Mouse (Mus musculus) heart, embryonic 12.5 days (tissue): Measurements from ENCODE around the gene Pla2g10. TPM values are rescaled to one million over a fixed set of nuclear protein-coding genes. Genes with fewer than 3 reads are reported as not detected.
"Not testable (repeated sequence)": the region's sequence is repeated elsewhere in the genome, so short reads cannot be mapped to it uniquely, and the experiment has no call there.

Experiments used
- ATAC-seq: fragments of 200-750 bp; cut with Nextera tagmentation; 2 replicates; pipeline ENCODE4 v1.8.0; 2017; ENCODE audit warnings: moderate TSS enrichment, moderate library complexity; ENCODE audit not compliant: insufficient number of reproducible peaks, low FRiP score
- H3K27ac ChIP-seq: fragments of 300-500 bp; sonication (generic); 2 replicates; pipeline ENCODE4 v1.5.1; 2016; ENCODE audit warnings: mild to moderate bottlenecking, moderate library complexity; ENCODE audit not compliant: poor library complexity, severe bottlenecking
- H3K27me3 ChIP-seq: fragments of 300-500 bp; sonication (generic); replicated peaks from 2 replicates; pipeline ENCODE4 v1.6.1; 2016; ENCODE audit warnings: mild to moderate bottlenecking, moderate library complexity
- H3K36me3 ChIP-seq: fragments of 300-500 bp; sonication (generic); 2 replicates; pipeline ENCODE4 v1.6.1; 2016; ENCODE audit warnings: mild to moderate bottlenecking, moderate library complexity
- H3K4me1 ChIP-seq: fragments of 300-500 bp; sonication (generic); replicated peaks from 2 replicates; pipeline ENCODE4 v1.6.1; 2016; ENCODE audit warnings: mild to moderate bottlenecking
- H3K4me2 ChIP-seq: fragments of 300-500 bp; sonication (generic); 2 replicates; pipeline ENCODE4 v1.6.1; 2016; ENCODE audit warnings: mild to moderate bottlenecking, moderate library complexity
- H3K4me3 ChIP-seq: fragments of 300-500 bp; sonication (generic); 2 replicates; pipeline ENCODE4 v1.5.1; 2016; ENCODE audit warnings: mild to moderate bottlenecking
- H3K9ac ChIP-seq: fragments of 300-500 bp; sonication (generic); 2 replicates; pipeline ENCODE4 v1.6.1; 2016; ENCODE audit warnings: mild to moderate bottlenecking, moderate library complexity
- H3K9me3 ChIP-seq: fragments of 300-500 bp; sonication (generic); replicated peaks from 2 replicates; pipeline ENCODE4 v1.6.1; 2016; ENCODE audit warnings: mild to moderate bottlenecking, moderate library complexity
- WGBS: fragments of 180-500 bp; shearing (Covaris S2); methylation state at CpG from one replicate; pipeline ENCODE4 v1.1.7; 2016; 5-methylcytosine and 5-hydroxymethylcytosine counted together
- polyA plus RNA-seq: library from polyadenylated mRNA; unstranded; fragments of >200 nt; fragmentation: Nextera tagmentation; extraction: Ambion mirVana; gene quantifications from 2 replicates; pipeline ENCODE4 v1.2.1, GENCODE M21; 2016

Pla2g10 gene
- polyA plus RNA-seq = 0.18 TPM in 1 of 2 replicates, not detected in the other

DNA sequence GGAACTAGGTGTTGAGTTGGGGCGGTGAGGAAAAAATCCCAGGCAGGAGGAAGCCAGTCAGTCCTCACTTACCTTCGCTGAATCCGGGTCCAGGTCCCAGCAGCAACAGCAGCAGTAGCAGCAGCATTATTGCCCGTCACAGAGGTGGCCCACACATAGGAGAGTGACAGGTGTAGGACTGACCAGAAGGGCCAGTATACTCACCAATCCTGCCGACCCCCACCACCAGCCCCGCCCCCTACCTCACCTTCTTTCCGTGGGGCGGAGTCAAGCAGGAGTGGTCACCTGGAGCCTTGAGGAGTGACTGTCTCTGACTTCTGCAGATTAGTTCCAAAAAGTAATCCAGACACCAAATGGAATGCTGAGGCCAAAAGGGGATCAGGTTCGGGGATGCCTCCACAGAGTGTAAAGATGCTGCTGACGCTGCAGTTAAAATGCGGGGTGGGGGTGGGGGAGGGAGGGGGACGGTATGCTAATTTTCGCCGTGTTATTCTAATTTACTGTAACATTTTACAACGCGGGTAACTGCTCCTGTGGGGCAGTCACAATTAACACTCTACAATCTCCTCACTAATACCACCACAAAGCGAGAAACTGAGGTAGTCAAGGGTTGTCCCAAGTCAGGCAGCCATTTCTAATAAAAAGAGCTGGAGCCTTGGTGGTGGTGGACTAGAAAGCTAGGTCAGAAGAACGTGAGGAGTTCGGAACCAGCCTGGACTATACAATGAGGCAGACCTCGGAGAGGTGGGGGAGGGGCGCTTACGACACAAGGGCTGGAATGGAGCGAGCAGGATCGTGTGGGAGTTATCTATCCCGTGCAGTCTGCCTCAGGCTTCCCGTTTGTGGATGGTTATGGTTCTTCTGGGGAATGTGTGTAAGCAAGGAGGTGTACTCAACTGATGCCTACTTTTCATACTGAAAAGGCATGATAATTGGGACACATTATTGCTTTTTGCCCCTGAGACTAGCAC is at the start of gene Pla2g10:
TSS of gene Pla2g10 (minus strand) at position 699 of the 971 bp plus-strand sequence.
- H3K27me3 ChIP-seq = peaks cover 7% of the 10 kb centered on the region; the same call in 1 of the 2 replicates
- WGBS = 8% methylated on average over 26 of the region's 26 CpGs
- peaks cover 9% of the 10 kb centered on the region for H3K4me1 ChIP-seq
- H3K9ac ChIP-seq = no peak within 1 kb of the TSS
- no peaks in the 10 kb centered on the region for H3K36me3 ChIP-seq
- no peaks in the 10 kb centered on the region for H3K9me3 ChIP-seq
- H3K4me3 ChIP-seq = peak within 1 kb of the TSS; percentile 26
- no peak within 1 kb of the TSS for H3K27ac ChIP-seq
- 0 out of 2 replicates have a peak, but pooled peaks have one; percentile 22 for ATAC-seq
- H3K4me2 ChIP-seq = peak within 1 kb of the TSS; percentile 64

DNA sequence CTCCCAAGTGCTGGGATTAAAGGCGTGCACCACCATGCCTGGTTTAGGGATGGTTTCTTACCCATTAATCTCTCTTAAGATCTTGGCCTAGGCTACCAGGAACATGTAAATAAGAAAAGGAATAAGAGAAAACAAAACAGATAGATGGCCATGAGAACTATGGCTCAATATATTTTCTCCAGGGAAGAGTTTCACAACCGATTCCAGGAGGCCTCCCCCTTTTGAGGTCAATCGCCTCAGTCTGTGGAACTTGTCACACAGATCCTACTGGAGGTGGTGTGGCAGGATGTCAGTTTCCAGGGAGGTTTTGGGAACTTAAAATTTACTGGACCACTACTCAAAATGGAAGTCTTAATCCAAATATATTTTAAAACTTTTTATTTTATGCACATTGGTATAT is 43.9 kb upstream of the Pla2g10 start:
- not testable (repeated sequence) for H3K36me3 ChIP-seq, ATAC-seq, H3K4me1 ChIP-seq, H3K9ac ChIP-seq, H3K4me2 ChIP-seq, H3K4me3 ChIP-seq, H3K27ac ChIP-seq, H3K27me3 ChIP-seq
- WGBS = 81% methylated on average over 3 of the region's 3 CpGs
- peaks cover 17% of the 10 kb centered on the region for H3K9me3 ChIP-seq

DNA sequence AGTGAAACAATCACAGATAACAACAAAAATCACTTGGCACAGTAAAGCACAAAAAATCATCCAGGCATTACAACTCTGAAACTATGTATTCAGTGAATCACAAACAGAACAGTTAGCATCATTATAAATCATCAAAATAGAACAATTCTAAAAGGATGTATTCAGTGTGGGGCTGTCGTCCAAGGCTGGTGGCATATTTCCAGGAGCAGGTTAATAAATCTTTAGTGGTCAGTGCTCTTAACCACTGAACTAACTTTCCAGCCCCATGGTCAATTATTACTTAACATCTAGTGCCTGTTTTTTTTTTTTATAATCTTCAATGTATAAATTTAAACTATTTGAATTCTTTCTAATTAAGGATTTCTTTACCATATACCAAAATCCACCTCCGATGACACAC is 43.2 kb upstream of the Pla2g10 start:
- not testable (repeated sequence) for H3K27ac ChIP-seq, H3K27me3 ChIP-seq, H3K9ac ChIP-seq, H3K4me3 ChIP-seq, H3K4me1 ChIP-seq, H3K4me2 ChIP-seq, H3K36me3 ChIP-seq, ATAC-seq
- peaks cover 11% of the 10 kb centered on the region for H3K9me3 ChIP-seq
- 79% methylated on average over 2 of the region's 2 CpGs for WGBS

DNA sequence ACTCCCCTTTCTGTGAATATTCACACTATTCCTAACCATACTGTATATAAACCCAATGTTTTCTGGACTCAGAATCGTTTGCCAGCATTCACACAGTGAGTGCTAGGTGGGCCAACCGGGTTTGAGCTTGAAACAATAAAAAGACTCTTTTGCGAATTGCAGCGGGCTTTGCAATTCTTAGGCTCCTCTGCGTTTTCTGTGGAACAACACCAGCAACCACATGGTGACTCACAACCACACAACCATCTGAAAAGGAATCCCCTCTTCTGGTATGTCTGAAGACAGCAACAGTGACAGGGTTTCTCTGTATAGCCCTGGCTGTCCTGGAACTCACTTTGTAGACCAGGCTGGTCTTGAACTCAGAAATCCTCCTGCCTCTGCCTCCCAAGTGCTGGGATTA is 41.3 kb upstream of the Pla2g10 start:
- not testable (repeated sequence) for H3K36me3 ChIP-seq, H3K9me3 ChIP-seq, H3K9ac ChIP-seq, H3K4me2 ChIP-seq, H3K4me3 ChIP-seq, H3K27me3 ChIP-seq, ATAC-seq, H3K27ac ChIP-seq, H3K4me1 ChIP-seq
- WGBS = 79% methylated on average over 5 of the region's 5 CpGs

DNA sequence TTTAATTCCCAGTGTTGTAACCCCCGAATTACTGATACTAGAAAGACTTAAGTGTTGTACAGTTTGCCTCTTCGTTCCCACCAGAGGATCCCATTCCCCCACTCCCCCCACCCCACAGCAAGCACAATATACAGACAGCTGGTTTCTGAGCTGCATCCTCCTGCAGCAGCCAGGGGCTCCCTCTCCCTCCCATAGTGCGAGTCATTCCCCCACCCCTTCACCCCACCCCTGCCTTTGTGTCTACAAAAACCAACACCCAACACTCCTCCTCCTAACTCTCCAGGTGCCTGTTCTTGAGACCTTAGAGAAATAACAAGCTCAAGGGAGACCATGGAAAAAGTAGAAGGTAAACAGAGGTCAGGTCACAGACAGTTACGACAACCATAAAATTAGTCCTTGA is 40.8 kb upstream of the Pla2g10 start:
- ATAC-seq, H3K36me3 ChIP-seq, H3K9me3 ChIP-seq, H3K4me1 ChIP-seq, H3K9ac ChIP-seq, H3K4me2 ChIP-seq, H3K27ac ChIP-seq, H3K4me3 ChIP-seq, H3K27me3 ChIP-seq: not testable (repeated sequence)
- WGBS = 71% methylated on average over 4 of the region's 4 CpGs

DNA sequence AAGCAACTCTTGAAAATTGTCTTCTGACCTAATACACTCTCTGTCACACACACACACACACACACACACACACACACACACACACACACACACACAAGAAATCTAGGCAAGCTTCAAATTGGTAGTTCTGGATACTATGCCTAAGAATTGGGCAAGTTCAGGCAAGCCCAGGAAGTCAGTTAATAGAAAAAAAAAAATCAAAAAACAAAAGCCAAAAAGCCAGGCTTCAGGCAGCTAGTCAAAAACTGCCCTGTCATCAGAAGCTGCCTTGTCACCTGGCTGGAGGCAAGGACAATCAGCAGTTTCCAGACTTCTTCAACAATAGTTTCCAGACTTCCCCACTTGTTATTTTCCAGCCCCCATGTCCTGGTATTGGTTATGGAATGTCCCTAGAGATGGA is 35.6 kb upstream of the Pla2g10 start:
- no peaks in the 10 kb centered on the region for H3K4me1 ChIP-seq
- H3K27ac ChIP-seq = no peak overlapping the region
- no peak overlapping the region for H3K4me2 ChIP-seq
- H3K4me3 ChIP-seq = no peak overlapping the region
- H3K9me3 ChIP-seq = no peaks in the 10 kb centered on the region
- no peaks in the 10 kb centered on the region for H3K27me3 ChIP-seq
- ATAC-seq = no peak
- no peaks in the 10 kb centered on the region for H3K36me3 ChIP-seq
- H3K9ac ChIP-seq = no peak overlapping the region

DNA sequence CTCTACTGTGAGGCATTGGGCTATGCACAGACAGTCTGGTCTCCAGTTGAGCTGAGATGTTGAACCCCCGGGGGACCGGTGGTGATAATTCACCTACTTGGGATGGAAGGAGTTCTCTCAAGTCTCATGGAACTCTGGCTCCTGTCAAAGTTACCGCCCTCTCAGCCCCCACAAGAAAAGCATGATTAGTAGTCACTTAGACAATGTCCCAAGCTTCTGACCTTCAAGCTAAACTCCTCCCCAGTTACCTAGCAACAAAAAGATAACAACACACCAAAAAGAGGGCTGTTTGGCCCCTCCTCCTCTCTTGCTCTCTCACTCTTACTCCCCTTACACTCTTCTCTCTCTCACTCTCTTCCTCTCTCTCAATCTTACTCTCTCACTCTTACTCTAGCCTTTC is 33.7 kb upstream of the Pla2g10 start:
- Histone ChIP-seq H3K27ac (no peak overlapping the region), H3K4me1 (no peaks in the 10 kb centered on the region), H3K27me3 (no peaks in the 10 kb centered on the region), H3K36me3 (no peaks in the 10 kb centered on the region), H3K4me3 (no peak overlapping the region), H3K9ac (no peak overlapping the region), H3K4me2 (no peak overlapping the region), H3K9me3 (no peaks in the 10 kb centered on the region)
- ATAC-seq = no peak
- 35% methylated on average over 3 of the region's 3 CpGs for WGBS

DNA sequence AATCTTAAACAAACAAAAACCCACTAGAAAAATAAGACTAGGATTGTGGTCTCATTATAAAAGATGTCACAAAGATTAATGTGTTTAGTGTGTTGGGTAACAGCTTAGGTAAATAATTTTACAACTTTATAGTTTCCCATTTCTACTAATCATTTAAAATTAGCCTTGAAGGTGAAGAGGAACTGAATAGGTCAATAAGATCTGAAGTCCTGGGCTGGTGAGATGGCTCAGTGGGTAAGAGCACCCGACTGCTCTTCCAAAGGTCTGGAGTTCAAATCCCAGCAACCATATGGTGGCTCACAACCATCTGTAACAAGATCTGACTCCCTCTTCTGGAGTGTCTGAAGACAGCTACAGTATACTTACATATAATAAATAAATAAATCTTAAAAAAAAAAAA is 32.0 kb upstream of the Pla2g10 start:
- not testable (repeated sequence) for H3K4me3 ChIP-seq, H3K27ac ChIP-seq, H3K36me3 ChIP-seq, H3K27me3 ChIP-seq, H3K4me2 ChIP-seq, H3K9me3 ChIP-seq, ATAC-seq, H3K4me1 ChIP-seq, H3K9ac ChIP-seq
- WGBS = 81% methylated on average over 1 of the region's 1 CpGs

DNA sequence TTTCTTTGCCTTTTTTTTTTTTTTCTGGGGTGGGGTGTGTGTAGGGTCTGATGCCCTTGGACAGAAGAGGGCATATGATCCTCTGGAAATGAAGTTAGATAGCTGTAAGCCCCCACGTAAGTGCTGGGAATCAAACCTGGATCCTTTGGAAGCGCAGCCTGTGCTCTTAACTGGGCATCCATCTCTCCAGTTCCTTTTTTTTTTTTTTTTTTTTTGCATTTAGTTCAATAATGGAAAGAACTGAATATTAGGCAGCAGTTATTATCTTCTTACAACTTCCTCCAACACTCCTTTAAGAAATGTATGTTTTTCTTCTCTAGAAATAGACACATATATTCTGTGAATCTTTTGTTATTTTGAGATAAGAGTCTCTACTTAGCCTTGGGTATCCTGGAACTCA is 27.0 kb upstream of the Pla2g10 start:
- Histone ChIP-seq H3K4me2 (no peak overlapping the region), H3K36me3 (no peaks in the 10 kb centered on the region), H3K9me3 (no peaks in the 10 kb centered on the region), H3K27me3 (no peaks in the 10 kb centered on the region), H3K4me3 (no peak overlapping the region), H3K4me1 (peaks cover 5% of the 10 kb centered on the region; the same call in 1 of the 2 replicates), H3K9ac (no peak overlapping the region), H3K27ac (no peak overlapping the region)
- 81% methylated on average over 2 of the region's 2 CpGs for WGBS
- ATAC-seq = no peak

DNA sequence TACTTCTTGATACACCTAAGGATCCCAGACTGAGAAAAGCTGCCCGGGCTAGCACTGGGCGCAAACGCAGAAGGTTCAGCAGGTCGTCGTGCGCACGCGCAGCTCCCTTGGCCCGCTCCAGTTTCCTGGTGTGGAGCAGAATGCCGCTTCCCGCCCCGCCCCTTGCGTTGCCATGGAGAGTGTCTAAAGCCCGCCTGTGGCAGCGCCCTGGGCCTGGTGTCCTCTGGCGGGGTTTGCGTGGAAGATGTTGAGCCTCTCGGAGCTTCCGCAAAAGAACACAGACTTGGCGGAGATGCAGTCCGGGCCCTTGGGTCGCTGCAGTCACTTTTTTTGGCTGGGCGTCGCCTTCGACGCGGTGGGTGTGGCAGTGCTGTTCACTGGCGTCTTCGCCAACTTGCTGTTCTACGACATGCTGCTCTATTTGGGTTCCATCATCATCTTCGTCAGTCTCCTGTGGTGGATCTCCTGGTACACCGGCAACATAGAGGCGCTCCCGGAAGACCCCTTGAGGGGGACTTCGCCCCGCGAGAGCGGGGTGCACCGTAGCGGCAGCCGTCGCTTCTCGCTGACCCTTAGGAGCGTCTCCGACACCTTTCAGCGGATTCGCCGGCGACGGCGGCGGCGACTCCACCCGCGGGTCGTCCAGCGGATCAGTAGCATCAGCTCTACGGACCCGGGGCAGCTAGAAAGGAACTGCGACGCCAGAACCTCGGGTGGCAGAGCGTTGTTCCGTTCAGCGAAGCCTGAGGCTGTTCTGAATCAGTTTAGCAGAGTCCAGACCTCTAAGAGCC is 23.8 kb upstream of the Pla2g10 start:
- no peaks in the 10 kb centered on the region for H3K9me3 ChIP-seq
- no peaks in the 10 kb centered on the region for H3K27me3 ChIP-seq
- H3K27ac ChIP-seq = no peak overlapping the region
- H3K4me1 ChIP-seq = peaks cover 5% of the 10 kb centered on the region; the same call in 1 of the 2 replicates
- H3K4me3 ChIP-seq = peak overlapping the region; percentile 66
- peak overlapping the region; percentile 99 for H3K4me2 ChIP-seq
- no peaks in the 10 kb centered on the region for H3K36me3 ChIP-seq
- ATAC-seq = peak; percentile 97
- 1% methylated on average over 65 of the region's 65 CpGs for WGBS
- H3K9ac ChIP-seq = peak overlapping the region; percentile 76

DNA sequence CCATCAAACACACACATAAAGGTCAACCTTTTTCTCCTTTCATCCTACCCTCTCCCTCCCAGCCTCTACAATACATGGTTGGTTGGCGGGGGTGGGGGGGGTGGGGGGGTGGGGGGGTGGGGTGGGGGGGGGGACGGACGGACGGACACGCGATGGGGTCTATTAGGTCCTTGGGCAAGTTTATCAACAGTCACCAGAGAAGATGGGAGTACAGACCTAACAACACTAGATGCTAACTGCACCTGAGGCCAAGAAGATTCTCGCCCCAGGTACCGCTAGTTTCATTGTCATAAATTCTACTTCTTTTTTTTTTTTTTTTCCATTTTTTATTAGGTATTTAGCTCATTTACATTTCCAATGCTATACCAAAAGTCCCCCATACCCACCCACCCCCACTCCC is 23.2 kb upstream of the Pla2g10 start:
- Histone ChIP-seq H3K9me3 (no peaks in the 10 kb centered on the region), H3K4me2 (peak overlapping the region; percentile 99), H3K27ac (no peak overlapping the region), H3K36me3 (no peaks in the 10 kb centered on the region), H3K27me3 (no peaks in the 10 kb centered on the region; the same call in 1 of the 2 replicates), H3K4me3 (peak overlapping the region; percentile 66), H3K9ac (no peak overlapping the region), H3K4me1 (peaks cover 5% of the 10 kb centered on the region; the same call in 1 of the 2 replicates)
- WGBS = 71% methylated on average over 8 of the region's 8 CpGs
- no peak for ATAC-seq
